Mouse (Mus musculus) midbrain, embryonic 10.5 days (tissue): ENCODE measurements around the gene Mef2c. TPM values are rescaled to one million over a fixed set of nuclear protein-coding genes. Genes with fewer than 3 reads are reported as not detected.

Experiments used
- DNase-seq: peaks from one replicate; pipeline ENCODE4 v3.0.0-alpha.2; 2017; ENCODE audit warnings: low spot score
- H3K27ac ChIP-seq: fragments of 300-500 bp; sonication (generic); replicated peaks from 2 replicates; pipeline ENCODE4 v1.5.1; 2016; ENCODE audit warnings: mild to moderate bottlenecking
- H3K27me3 ChIP-seq: fragments of 300-500 bp; sonication (generic); 2 replicates; pipeline ENCODE4 v1.6.1; 2016; ENCODE audit warnings: low read depth, mild to moderate bottlenecking; ENCODE audit not compliant: poor library complexity, severe bottlenecking
- H3K36me3 ChIP-seq: fragments of 300-500 bp; sonication (generic); 2 replicates; pipeline ENCODE4 v1.6.1; 2016; ENCODE audit warnings: mild to moderate bottlenecking, moderate library complexity
- H3K4me1 ChIP-seq: fragments of 300-500 bp; sonication (generic); 2 replicates; pipeline ENCODE4 v1.6.1; 2016
- H3K4me3 ChIP-seq: fragments of 300-500 bp; sonication (generic); 2 replicates; pipeline ENCODE4 v1.5.1; 2016; ENCODE audit warnings: mild to moderate bottlenecking, moderate library complexity
- H3K9me3 ChIP-seq: fragments of 300-500 bp; sonication (generic); replicated peaks from 2 replicates; pipeline ENCODE4 v1.6.1; 2016; ENCODE audit warnings: mild to moderate bottlenecking
- WGBS: fragments of 180-500 bp; shearing (Covaris S2); methylation state at CpG from one replicate; pipeline ENCODE4 v1.1.7; 2016; 5-methylcytosine and 5-hydroxymethylcytosine counted together
- polyA plus RNA-seq: library from polyadenylated mRNA; unstranded; fragments of >200 nt; fragmentation: Nextera tagmentation; extraction: Ambion mirVana; gene quantifications from 2 replicates; pipeline ENCODE4 v1.2.1, GENCODE M21; 2016

Gene Mef2c
- polyA plus RNA-seq, 1 experiment from 2014 or later: 11.9 TPM

DNA sequence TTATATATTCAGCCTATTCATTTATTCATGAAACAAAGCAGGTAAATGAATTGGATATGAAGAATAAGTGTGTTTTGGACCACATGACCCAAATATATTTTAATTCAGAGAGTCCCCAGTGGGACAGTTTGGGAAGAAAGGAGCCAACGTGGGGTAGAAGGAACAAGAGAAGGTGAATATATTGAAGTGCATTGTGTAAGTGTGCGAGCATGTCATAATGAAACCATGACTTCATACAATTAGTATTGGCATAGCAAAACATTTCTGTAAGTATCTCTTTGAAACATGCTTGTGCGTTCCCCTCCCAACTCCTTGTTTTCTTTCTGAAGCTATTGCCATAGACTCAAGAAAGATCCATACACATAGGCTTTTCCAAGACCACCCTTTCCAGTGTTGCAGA, 147.0 kb downstream of the Mef2c start:
- no peak overlapping the region for H3K4me3 ChIP-seq
- DNase-seq: no peak
- WGBS: 93% methylated on average over 3 of the region's 3 CpGs
- H3K9me3 ChIP-seq: no peaks in the 10 kb centered on the region
- H3K27me3 ChIP-seq: peaks cover 5% of the 10 kb centered on the region; the same call in 1 of the 2 replicates
- H3K27ac ChIP-seq: no peak overlapping the region
- H3K4me1 ChIP-seq: peaks cover 7% of the 10 kb centered on the region; the same call in 1 of the 2 replicates
- H3K36me3 ChIP-seq: no peaks in the 10 kb centered on the region

DNA sequence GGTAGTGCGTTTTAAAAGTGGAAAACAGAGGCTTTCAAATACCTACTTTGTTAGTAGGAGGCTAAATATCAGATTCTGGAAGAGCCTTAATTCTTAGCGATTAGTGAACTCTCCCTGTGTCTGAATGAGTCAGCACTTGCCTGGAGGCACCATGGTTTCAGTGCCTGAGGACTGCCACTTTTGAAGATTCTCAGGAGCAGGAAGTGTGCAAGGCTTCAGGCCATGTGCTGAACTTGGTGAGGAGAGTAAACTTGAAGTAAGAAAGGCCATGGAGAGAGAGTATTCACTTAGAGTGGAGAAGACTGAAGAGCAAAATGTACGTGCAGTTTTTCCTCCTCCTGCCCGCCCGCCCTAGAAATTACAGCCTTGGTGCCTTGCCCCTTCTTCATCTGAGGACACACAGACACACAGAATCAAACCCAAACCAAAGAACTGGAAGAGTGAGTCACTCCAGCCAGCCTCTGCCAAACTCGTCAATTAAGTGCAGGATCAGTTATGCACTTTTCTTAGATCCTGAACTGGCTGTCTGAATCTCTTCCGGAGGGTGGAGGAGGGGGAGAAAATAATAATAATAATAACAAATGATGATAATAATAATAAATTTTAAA, 148.2 kb downstream of the Mef2c start:
- Histone ChIP-seq H3K4me3 (no peak overlapping the region), H3K4me1 (peaks cover 7% of the 10 kb centered on the region; the same call in 1 of the 2 replicates), H3K27ac (no peak overlapping the region), H3K27me3 (peaks cover 5% of the 10 kb centered on the region; the same call in 1 of the 2 replicates), H3K36me3 (no peaks in the 10 kb centered on the region), H3K9me3 (no peaks in the 10 kb centered on the region)
- 87% methylated on average over 7 of the region's 7 CpGs for WGBS
- DNase-seq: no peak

DNA sequence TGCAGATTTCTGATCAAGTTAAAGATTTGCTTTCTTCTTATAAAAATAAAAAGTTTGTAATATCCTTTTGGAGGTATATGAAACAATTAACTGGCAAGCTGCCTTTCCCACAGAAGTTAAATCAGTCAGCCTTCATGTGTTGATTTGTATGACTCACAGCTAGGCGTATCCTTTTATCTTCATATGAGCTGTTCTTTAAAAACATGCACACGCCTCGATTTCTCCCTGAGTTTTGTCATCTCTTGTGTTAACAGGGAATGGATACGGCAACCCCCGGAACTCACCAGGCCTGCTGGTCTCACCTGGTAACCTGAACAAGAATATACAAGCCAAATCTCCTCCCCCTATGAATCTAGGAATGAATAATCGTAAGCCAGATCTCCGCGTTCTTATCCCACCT, 148.7 kb downstream of the Mef2c start:
- Histone ChIP-seq H3K36me3 (no peaks in the 10 kb centered on the region), H3K27me3 (peaks cover 5% of the 10 kb centered on the region; the same call in 1 of the 2 replicates), H3K27ac (no peak overlapping the region), H3K4me3 (no peak overlapping the region), H3K9me3 (no peaks in the 10 kb centered on the region), H3K4me1 (peaks cover 7% of the 10 kb centered on the region; the same call in 1 of the 2 replicates)
- WGBS: 93% methylated on average over 8 of the region's 8 CpGs
- no peak for DNase-seq

DNA sequence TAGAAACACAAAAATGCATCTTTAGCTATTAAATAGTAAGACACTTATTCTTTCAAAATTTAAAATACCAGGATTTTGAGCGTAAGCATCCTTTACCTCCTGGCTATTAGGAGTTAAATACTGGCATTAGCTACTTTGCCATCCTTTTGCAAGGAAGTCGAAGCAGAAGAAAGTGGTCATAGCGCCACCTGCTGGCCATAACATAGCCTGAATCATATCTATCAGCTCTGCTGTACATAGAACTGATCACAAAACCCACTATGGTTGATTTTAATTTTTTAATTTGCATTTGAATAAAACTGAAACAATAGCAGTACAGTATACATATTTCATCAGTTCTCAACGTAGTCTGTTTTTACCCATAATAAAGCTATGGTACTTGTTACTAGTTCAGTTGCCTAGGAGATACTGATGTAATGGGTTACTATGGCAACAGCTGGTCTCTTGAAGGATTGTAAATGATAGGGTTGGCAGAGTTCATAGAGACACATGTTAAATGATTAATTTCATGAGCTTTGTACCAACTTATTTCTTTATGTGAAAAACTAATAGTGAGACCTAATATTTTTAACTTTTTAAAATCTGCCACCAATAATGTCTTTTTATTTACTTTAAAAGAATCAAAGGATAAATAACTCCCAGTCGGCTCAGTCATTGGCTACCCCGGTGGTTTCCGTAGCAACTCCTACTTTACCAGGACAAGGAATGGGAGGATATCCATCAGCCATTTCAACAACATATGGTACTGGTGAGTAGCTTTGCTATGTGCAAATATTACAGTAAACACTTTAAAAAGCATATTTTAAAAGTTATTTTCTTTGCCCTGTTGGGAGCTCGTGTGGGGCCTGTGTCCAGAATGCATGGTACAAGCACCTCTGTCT, 151.3 kb downstream of the Mef2c start:
- Histone ChIP-seq H3K9me3 (no peaks in the 10 kb centered on the region), H3K27me3 (peaks cover 5% of the 10 kb centered on the region; the same call in 1 of the 2 replicates), H3K27ac (no peak overlapping the region), H3K4me1 (peaks cover 7% of the 10 kb centered on the region; the same call in 1 of the 2 replicates), H3K36me3 (no peaks in the 10 kb centered on the region), H3K4me3 (no peak overlapping the region)
- DNase-seq: peak; percentile 77
- WGBS: 32% methylated on average over 8 of the region's 8 CpGs

DNA sequence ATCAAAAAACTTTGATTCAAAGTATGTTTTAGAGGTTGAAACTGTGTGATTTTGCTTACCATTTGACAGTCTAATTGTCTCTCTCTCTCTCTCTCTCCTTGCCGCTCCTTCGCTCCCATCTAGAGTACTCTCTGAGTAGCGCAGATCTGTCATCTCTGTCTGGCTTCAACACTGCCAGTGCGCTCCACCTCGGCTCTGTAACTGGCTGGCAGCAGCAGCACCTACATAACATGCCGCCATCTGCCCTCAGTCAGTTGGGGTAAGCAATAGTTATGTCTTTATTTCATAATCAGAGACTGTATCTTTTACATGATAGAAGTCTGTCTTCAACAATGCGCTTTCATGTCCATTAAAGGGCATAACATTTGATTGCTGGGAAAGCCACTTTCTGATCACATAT, 152.3 kb downstream of the Mef2c start:
- Histone ChIP-seq H3K27ac (no peak overlapping the region), H3K36me3 (no peaks in the 10 kb centered on the region), H3K4me3 (no peak overlapping the region), H3K27me3 (peaks cover 5% of the 10 kb centered on the region; the same call in 1 of the 2 replicates), H3K4me1 (peaks cover 7% of the 10 kb centered on the region; the same call in 1 of the 2 replicates), H3K9me3 (no peaks in the 10 kb centered on the region)
- WGBS: 74% methylated on average over 7 of the region's 7 CpGs
- no peak for DNase-seq

DNA sequence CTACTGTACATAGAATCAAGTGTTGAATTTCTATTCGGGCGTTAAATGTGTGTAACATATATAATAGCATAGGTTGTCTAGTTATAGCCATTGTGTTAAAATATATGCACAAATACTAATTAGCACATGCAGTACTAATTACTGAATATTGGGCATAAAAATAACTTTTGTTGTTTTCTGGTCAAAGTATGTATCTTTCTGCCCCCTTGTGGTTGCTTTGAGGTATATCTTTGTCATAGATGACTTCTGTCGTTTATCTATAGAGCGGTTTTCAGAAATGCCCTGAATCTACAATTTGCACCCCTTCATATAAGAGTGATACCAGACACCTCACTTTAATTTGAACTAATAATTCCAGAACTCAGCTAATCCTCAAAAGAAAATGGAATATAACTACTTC, 152.9 kb downstream of the Mef2c start:
- WGBS: 74% methylated on average over 4 of the region's 4 CpGs
- no peak for DNase-seq
- Histone ChIP-seq H3K4me3 (no peak overlapping the region), H3K9me3 (no peaks in the 10 kb centered on the region), H3K27me3 (peaks cover 5% of the 10 kb centered on the region; the same call in 1 of the 2 replicates), H3K4me1 (peaks cover 7% of the 10 kb centered on the region; the same call in 1 of the 2 replicates), H3K36me3 (no peaks in the 10 kb centered on the region), H3K27ac (no peak overlapping the region)

DNA sequence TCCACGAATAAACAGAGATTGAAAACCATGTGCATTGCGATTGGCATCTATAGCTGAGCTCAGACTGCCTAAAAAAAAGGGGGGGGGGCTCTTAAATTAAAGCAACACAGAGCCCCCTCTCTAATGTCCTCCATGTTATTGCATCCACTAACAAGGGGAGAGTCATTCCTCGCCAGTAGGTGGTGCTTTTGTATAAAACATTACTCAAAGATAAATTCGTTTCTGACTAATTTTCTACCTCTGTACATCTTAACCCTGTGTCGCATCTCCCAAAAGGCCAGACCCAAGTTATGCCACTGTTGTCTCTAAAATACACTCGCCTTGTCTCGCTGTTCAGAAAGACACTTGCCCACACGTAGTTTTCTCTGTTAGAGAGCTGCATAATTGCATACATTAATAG, 156.9 kb downstream of the Mef2c start:
- Histone ChIP-seq H3K27ac (no peak overlapping the region), H3K4me3 (no peak overlapping the region), H3K36me3 (no peaks in the 10 kb centered on the region), H3K4me1 (peaks cover 6% of the 10 kb centered on the region; the same call in 1 of the 2 replicates), H3K9me3 (no peaks in the 10 kb centered on the region), H3K27me3 (no peaks in the 10 kb centered on the region)
- 65% methylated on average over 8 of the region's 8 CpGs for WGBS
- DNase-seq: no peak

DNA sequence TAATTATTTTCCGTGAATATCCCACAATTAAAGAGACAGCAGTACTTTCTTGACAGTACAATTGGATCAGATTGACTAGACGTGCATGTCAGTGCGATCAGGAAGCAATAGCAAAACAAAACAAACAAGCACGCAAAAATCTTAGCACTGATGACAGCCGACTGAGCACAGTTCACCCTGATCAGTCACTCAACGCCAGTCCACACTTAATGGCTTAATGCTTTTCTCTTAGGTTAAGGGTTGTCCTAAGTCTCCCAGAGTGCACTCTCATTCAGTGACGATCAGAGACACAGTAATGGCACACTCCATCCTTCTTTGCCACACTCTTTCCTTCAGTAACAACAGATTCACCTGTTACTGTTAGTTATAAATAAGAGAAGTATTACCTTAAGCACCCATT, 157.3 kb downstream of the Mef2c start:
- Histone ChIP-seq H3K4me3 (no peak overlapping the region), H3K9me3 (no peaks in the 10 kb centered on the region), H3K27ac (no peak overlapping the region), H3K36me3 (no peaks in the 10 kb centered on the region), H3K27me3 (no peaks in the 10 kb centered on the region), H3K4me1 (0 out of 2 replicates have a peak, but pooled peaks cover 6% of the 10 kb centered on the region)
- DNase-seq: no peak
- 78% methylated on average over 7 of the region's 7 CpGs for WGBS

DNA sequence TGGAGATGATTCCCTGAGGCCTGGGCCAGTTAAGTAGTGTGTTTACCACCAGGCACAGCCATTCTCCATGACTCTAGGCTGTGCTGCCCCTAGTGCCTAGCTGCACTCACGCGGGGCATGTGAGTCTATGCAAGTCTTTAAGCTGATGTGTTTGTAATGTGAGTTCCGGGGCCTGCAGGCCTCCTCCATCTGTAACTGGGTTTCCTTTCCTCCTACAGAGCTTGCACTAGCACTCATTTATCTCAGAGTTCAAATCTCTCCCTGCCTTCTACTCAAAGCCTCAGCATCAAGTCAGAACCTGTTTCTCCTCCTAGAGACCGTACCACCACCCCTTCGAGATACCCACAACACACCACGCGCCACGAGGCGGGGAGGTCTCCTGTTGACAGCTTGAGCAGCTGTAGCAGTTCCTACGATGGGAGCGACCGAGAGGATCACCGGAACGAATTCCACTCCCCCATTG, 158.3 kb downstream of the Mef2c start:
- H3K27ac ChIP-seq: no peak overlapping the region
- DNase-seq: no peak
- 0 out of 2 replicates have a peak, but pooled peaks cover 6% of the 10 kb centered on the region for H3K4me1 ChIP-seq
- no peaks in the 10 kb centered on the region for H3K9me3 ChIP-seq
- H3K36me3 ChIP-seq: no peaks in the 10 kb centered on the region
- no peak overlapping the region for H3K4me3 ChIP-seq
- 50% methylated on average over 14 of the region's 14 CpGs for WGBS
- H3K27me3 ChIP-seq: no peaks in the 10 kb centered on the region

DNA sequence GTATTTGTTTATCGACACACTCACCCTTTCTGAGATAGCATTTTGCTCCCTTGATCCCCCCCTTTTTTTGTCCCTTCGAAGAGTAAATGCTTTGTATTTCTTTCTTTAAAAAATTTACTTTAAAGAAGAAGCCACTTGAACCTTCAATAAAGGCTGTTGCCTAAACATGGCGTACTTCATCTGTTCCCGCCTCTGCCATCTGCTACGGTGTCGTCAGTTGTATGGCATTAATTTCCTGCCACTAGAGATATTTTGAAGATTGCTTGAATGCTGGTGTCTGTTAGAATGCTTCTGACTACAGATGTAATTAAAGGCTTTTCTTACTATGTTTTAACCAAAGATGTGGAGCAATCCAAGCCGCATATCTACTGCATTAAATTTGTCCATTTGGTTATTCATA, 162.3 kb downstream of the Mef2c start:
- Histone ChIP-seq H3K9me3 (no peaks in the 10 kb centered on the region), H3K27ac (no peak overlapping the region), H3K4me1 (0 out of 2 replicates have a peak, but pooled peaks cover 6% of the 10 kb centered on the region), H3K4me3 (no peak overlapping the region), H3K36me3 (no peaks in the 10 kb centered on the region), H3K27me3 (no peaks in the 10 kb centered on the region)
- 91% methylated on average over 7 of the region's 7 CpGs for WGBS
- DNase-seq: no peak

DNA sequence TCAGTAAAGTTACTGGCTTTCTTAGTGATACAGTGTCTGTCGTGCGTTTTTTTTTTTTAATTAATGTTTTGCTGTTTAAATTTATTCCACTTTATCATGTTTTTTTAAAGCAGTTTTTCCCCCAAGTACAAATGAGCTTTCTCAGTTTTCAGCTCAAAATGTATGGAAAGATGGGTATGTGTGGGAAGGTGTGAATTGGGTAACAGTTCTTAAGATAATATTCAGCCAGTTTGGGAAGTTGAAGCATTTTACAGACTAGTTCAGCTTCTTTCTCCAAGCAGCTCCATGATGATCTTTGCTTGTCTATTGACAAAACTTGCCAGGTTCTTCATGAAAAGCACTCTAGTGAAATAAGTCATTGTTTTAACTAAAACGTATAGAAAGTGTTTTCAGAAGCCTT, 163.2 kb downstream of the Mef2c start:
- Histone ChIP-seq H3K4me1 (0 out of 2 replicates have a peak, but pooled peaks cover 6% of the 10 kb centered on the region), H3K27ac (no peak overlapping the region), H3K9me3 (no peaks in the 10 kb centered on the region), H3K27me3 (no peaks in the 10 kb centered on the region), H3K36me3 (no peaks in the 10 kb centered on the region), H3K4me3 (no peak overlapping the region)
- WGBS: 83% methylated on average over 3 of the region's 3 CpGs
- no peak for DNase-seq

DNA sequence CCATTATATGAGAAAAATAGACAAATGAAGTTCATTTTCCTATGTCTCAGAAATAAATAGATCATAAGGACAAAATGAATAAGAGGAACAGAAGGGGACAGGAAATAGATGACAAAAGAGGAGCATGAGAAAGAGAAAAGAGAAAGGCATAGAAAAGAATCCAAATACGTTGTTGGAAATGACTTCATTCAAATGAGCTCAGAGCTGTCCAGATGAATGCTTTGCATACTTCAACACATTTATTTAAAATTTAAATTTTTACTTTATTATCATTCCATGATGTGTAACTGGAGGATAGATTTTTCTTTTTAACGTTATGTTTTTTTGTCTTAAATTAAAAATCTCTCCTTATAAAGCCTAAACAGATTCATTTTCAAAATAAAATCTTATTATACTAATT, 203.8 kb downstream of the Mef2c start:
- H3K36me3 ChIP-seq: no peaks in the 10 kb centered on the region
- H3K27ac ChIP-seq: no peak overlapping the region
- no peaks in the 10 kb centered on the region for H3K4me1 ChIP-seq
- H3K27me3 ChIP-seq: peaks cover 25% of the 10 kb centered on the region
- H3K4me3 ChIP-seq: no peak overlapping the region
- no peaks in the 10 kb centered on the region for H3K9me3 ChIP-seq
- WGBS: 80% methylated on average over 2 of the region's 2 CpGs
- DNase-seq: no peak
